Mouse (Mus musculus): ENCODE data around the gene Rnaseh2c. TPM values are rescaled to one million over a fixed set of nuclear protein-coding genes. Genes with fewer than 3 reads are reported as not detected.

The Rnaseh2c gene
- total RNA-seq, 2 experiments from 2014 or later, result 83.1 to 98.5 TPM

DNA sequence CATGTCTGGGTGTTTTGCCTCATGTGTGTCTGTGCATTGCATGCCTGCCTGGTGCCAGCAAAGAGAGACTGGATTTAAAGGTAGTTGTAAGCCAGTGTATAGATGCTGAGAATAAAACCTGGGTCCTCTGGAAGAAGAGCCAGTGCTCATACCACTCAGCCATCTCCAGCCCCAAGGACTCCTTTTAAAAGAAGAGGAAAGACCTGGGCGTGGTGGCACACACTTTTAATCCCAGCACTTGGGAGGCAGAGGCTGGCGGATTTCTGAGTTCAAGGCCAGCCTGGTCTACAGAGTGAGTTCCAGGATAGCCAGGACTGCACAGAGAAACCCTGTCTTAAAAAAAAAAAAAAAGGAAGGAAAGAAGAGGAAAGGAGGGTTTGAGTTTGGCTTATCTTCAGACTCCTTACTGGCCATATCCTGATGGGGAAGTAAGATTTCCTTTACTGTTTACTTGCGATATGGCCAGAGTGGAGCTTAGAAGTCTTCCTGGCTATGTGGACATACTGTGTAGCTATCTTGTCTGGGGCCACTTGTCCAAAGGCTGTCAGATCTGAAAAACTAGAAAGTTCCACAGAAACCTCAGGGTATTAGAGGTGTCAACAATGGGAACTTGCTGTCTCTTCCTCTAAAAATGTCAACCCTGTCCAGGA lies 11.2 kb downstream of the Rnaseh2c start:
- no peak for DNase-seq (ENCODE audit: low spot score in 2 of 2)
- intact Hi-C loops (cut with DNase I), result no loop called here

DNA sequence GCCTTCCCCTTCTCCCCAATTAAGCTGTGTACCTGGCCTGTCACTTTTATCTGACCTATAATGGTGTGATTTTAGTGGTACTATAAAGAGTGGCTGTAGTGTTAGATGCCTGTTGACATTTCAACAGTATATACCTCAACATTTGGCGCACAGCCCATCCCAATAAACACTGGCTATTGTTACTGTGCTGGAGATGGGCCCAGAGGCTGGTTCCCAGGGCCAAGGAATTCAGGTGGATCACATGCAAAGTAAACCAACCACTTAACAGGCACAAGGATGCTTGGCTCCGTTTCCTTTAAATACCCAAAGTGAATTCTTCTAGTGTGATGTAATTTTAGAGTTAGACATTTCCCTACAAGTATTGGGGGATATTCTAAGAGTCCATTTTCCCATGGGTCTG lies 13.3 kb downstream of the Rnaseh2c start:
- intact Hi-C loops (cut with DNase I), result no loop called here
- no peak for DNase-seq (ENCODE audit: low spot score in 2 of 2)

DNA sequence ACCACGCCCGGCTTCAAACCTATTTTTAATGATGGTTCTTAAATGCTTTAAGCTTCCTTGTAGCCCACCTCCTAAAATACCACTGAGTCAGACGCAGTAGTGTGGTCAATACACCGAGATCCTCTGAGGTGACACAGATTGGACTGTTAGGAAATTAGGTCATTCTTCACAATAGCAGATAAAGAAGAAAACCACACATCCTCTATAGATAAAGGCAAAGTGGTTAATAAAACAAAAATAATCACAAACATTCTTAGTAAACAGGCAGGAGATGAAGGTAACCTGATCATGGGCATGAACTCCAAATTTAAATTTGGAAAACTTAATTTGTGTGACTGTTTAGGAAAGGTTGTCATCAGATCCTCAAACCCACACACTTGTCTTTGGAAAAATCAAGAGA lies 18.3 kb downstream of the Rnaseh2c start:
- intact Hi-C loops (cut with DNase I), result no loop called here
- DNase-seq (ENCODE audit: low spot score in 2 of 2), result no peak

DNA sequence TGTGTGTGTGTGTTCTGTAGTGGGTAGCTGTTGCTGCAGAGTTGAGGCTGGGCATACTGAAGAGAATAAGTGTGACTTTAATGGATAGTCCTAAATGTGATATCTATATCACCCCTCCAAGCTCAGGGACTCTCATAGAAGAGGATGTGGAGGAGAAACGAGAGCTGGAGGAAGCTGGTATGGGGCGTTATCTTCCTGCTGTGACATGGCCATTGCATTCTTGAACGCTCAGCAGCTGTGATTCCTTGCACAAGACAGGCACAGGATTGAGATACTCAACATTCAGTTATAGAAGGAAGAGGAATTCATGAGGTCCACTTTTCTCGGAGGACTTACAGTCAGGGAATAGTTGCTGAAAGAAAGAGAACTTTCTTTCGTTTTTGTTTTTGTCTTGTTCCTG lies 20.2 kb downstream of the Rnaseh2c start:
- intact Hi-C loops (cut with DNase I), result no loop called here
- DNase-seq (ENCODE audit: low spot score in 2 of 2), result no peak

DNA sequence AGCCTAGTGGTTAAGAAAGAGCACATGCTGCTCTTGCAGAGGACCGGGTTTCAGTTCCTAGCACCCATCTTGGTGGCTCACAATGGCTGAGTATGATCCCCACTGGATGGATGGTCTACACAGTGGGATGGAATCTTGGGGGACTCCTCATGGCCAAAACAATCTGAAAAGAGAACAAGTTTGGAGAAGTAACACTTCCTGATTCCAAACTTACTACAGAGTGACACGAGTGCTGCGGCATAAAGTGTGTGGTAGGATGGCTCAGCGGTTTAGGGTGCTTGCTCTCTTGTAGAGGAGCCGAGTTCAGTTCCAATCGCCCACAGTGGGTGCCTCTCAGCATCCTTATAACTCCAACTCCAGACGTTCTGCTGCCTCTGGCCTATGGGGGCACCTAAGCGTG lies 23.6 kb downstream of the Rnaseh2c start:
- no peak for DNase-seq (ENCODE audit: low spot score in 2 of 2)
- intact Hi-C loops (cut with DNase I), result no loop called here

DNA sequence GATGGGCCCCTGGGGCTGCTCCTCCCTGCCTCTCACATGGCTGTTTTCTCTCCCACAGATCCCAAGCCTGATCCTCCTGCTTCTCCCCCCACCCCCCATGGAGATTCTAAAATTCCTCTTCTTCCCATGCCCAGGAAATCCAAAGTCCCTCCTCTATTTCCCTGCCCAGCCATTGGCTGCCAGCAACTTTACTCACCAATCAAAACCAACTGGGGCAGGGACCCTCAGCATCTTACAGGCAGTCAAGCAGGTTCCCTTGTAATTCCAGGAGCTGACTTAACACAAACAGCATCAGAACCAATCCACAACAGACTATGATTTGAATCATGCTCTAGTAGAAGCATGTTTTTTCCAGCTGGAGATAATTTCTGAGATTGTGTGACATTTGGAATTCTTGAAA lies 28.2 kb downstream of the Rnaseh2c start:
- no peak for DNase-seq (ENCODE audit: low spot score in 2 of 2)
- intact Hi-C loops (cut with DNase I), result no loop called here

DNA sequence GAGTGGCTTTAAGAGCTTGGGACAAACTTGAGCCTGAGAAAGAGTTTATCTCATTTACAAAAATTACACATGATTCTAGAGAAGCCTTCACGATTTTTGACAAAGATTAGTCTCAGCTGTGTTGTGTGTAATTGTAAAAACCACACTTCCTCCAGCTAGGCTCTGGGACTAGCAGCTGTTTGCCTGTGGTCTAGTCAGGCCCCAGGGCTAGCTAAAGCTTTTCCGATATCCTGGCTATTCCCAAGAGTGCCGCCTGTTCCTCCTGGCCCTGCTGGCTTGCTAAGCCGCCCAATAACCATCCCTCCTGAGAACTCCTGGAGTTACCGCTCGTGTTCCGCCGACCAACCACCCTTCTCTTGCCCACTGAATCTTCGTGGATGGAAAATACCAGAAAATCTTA lies 30.4 kb downstream of the Rnaseh2c start:
- intact Hi-C loops (cut with DNase I), result no loop called here
- no peak for DNase-seq (ENCODE audit: low spot score in 2 of 2)

DNA sequence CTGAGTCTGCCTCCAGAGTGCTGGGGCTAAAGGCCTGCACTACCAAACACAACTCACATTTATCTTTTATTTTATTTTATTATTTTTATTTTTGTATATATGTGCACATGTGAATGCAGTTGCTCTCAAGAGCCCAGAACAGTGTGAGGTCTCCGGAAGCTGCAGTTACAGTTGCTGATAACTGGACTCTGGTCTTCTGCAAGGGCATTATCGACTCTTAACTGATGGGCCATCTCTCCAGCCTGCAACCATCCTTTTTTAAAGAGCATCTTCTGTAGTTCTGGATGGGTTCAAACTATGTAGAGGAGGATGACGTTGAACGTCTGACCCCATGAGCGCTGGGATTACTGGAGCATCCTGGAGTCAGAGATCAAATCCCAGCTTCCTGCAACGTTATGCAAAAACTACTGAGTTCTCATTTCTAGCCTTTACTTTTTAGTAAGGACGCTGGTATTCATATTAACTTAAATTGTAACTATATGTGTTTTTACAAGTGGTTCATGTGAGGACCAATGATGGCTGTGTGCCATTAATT lies 34.4 kb downstream of the Rnaseh2c start:
- DNase-seq (ENCODE audit: low spot score in 2 of 2), result no peak
- intact Hi-C loops (cut with DNase I), result no loop called here

DNA sequence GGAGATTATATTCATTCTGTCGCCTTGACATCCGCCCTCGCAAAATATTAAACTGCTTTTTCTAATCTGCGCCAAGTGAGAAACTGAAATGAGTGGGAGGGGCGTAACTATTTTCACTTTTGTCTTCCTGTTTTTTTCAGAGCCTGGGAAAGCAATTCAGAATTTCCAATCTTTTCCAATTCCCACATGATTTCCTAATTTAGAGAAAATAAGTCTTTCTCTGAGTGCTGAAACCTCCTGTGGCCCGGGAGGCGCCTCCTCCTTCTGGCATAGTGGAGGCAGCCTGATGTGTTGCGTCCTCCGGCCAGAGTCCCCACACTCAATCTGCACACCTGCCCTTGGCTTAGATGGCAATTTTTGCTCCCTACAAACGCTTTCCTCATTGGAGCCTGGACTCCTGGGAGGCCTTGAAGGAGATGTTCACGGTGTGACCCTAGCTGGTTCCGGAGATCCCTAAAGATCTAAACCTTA lies 34.9 kb downstream of the Rnaseh2c start:
- peak; percentile 22 to 38 for DNase-seq (ENCODE audit: low spot score in 2 of 2)
- intact Hi-C loops (cut with DNase I), result no loop called here

DNA sequence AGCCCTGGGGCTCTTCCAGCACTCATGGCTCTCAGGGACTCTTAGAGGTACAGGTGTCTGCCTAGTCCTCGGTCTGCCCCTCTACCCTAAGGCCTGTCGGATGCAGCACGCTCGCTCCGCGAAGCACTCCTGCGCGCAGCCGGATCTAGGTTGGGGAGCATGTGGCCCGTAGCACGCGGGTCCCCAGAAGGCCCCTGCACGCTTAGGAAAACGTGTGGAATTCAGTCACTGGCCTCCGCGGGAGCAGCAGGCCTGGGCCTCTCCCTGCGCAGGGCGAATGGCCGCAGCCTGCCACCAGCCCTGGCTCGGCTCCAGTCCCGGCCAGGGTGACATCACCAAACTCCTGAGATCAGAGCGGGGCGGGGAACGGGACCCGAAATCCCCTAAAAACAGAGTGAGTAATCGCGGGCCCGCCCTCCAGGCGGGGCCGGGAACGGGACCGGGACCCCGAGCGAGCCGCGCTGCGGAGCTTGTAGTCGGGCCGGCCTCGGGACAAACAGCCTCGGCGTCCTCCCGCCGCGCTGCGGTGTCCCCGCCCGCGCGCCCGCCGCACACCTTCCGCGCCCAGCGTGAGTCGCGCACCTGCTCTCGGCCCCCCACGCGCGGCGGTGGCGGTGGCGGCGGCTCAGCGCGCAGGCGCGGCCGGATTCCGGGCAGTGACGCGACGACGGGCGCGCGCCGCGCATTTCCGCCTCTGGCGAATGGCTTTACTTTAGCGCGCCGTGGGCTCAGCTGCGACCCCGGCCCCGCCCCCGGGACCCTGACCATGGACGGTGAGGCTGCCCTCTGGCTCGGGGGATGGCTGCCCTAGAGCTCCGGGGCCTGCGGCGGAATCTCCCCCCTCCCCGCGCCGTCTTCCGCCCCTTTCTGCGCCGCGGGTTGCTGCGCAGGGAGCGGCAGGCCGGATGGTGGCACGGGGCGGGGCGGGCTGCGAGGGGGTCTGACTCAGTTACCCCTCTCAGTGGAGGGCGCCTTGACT lies 35.7 kb downstream of the Rnaseh2c start, which contains the start of gene Rela:
Gene Rela, plus strand, starts transcription at position 415 of the 979 bp plus-strand sequence.
- intact Hi-C loops (cut with DNase I), result no loop called here

DNA sequence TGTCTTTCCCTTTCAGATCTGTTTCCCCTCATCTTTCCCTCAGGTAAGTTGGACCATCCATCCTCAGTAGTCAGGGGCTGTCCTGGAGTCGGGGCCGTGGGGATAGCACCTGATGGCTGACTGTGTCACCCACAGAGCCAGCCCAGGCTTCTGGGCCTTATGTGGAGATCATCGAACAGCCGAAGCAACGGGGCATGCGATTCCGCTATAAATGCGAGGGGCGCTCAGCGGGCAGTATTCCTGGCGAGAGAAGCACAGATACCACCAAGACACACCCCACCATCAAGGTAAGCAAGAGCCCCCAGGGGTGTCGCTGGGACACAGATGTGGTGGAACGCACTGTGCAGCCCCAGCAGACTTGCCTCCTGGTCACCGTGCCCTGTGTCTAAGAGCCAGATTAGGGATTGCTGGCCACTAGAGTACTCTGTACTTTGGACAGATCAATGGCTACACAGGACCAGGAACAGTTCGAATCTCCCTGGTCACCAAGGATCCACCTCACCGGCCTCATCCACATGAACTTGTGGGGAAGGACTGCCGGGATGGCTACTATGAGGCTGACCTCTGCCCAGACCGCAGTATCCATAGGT lies 36.8 kb downstream of the Rnaseh2c start:
- intact Hi-C loops (cut with DNase I), result no loop called here

More for the DNA sequence above, 35.7 kb downstream of the Rnaseh2c start, which contains the start of gene Rela:
- DNase-seq (ENCODE audit: low spot score in 2 of 2), result peak; percentile 82 to 88

DNA sequence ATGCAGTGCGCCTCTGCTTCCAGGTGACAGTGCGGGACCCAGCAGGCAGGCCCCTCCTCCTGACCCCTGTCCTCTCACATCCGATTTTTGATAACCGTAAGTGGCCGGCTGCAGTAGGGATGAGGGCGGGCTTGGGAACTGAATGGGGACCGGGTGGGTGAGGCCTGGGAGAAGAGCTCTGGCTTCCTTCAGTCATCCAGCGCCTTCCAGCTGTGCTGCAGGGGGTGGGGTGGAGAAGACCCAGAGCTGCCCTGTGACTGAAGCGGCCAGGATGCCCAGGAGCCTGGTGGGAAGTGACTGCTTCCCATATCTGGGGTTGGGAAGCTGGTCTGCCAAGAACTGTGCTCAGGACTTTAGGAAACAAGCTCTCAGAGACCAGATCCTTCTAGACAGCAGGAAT lies 38.7 kb downstream of the Rnaseh2c start:
- intact Hi-C loops (cut with DNase I), result no loop called here
- no peak for DNase-seq (ENCODE audit: low spot score in 2 of 2)

More for the DNA sequence above, 36.8 kb downstream of the Rnaseh2c start:
- DNase-seq (ENCODE audit: low spot score in 2 of 2), result no peak

DNA sequence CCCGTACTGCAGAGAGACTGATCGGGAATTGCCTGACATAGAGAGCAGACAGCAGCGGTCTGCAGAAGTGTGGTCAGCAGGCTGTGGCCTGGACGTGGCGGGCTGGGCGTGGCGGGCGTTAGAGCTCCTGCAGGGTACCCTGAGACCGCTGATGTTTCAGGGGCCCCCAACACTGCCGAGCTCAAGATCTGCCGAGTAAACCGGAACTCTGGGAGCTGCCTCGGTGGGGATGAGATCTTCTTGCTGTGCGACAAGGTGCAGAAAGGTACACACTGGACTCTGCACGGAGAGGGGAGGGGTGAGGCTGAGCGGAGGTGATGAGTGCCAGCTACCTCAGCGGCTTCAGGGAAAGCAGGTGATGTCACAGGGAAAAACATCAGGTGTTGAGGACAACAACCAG lies 39.3 kb downstream of the Rnaseh2c start:
- intact Hi-C loops (cut with DNase I), result no loop called here
- DNase-seq (ENCODE audit: low spot score in 2 of 2), result no peak

DNA sequence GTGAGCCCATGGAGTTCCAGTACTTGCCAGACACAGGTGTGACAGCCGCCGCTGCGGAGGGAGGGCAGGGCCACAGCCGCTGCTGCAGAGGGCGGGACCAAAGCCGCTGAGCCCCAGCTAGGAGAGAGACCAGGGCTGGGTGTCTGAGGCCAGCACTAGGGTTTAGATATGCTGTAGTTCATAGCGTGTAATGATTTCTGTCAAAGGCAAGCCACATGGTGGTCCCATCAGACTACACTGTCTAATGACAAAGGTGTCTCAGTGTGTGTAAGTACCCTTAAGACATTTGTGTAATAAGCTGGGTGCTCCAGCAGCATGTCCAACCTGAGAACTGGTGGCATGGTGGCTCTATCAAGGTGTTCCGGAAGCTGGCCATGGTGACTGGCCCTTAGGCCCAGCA lies 40.0 kb downstream of the Rnaseh2c start:
- intact Hi-C loops (cut with DNase I), result no loop called here
- no peak for DNase-seq (ENCODE audit: low spot score in 2 of 2)

DNA sequence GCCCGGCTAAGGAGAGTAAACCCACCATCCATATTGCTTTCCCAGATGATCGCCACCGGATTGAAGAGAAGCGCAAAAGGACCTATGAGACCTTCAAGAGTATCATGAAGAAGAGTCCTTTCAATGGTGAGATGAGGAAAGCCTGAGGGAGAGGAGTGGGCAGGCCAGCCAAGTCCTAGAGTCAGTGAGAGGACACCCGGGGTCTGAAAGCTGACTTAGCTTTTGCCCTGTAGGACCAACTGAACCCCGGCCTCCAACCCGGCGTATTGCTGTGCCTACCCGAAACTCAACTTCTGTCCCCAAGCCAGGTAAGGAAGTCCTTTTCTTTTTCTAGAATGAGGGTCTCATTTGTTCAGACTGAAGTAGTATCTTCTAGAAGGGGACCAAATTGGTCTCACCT lies 43.6 kb downstream of the Rnaseh2c start:
- intact Hi-C loops (cut with DNase I), result no loop called here
- no peak for DNase-seq (ENCODE audit: low spot score in 2 of 2)

DNA sequence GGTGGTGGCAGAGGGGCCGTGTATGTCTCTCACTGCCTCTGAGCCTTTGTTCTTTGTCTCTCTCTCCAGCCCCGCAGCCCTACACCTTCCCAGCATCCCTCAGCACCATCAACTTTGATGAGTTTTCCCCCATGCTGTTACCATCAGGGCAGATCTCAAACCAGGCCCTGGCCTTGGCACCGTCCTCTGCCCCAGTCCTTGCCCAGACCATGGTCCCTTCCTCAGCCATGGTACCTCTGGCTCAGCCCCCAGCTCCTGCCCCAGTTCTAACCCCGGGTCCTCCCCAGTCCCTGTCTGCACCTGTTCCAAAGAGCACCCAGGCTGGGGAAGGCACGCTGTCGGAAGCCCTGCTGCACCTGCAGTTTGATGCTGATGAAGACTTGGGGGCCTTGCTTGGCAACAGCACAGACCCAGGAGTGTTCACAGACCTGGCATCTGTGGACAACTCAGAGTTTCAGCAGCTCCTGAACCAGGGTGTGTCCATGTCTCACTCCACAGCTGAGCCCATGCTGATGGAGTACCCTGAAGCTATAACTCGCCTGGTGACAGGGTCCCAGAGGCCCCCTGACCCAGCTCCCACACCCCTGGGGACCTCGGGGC lies 45.2 kb downstream of the Rnaseh2c start:
- no peak for DNase-seq (ENCODE audit: low spot score in 2 of 2)
- intact Hi-C loops (cut with DNase I), result no loop called here

DNA sequence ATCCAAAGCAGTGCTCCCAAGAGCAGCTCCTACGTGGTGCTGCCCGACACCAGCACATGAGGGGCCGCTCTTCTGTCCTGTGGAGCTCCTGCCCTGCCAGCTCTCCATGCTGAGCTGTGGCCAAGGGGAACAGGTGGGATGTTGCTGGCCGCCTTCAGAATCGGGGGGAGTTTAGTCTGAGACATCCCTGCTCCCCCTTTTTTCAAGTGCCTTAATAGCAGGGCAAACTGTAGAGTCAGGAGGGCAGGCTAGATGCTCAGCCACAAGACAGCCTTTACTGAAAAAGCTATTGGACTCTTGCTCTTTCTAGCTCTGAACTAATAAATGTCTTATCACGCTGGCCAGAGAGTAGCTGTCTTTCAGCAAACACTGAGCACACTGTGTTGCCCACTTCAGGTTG lies 46.1 kb downstream of the Rnaseh2c start:
- intact Hi-C loops (cut with DNase I), result no loop called here
- no peak for DNase-seq (ENCODE audit: low spot score in 2 of 2)

DNA sequence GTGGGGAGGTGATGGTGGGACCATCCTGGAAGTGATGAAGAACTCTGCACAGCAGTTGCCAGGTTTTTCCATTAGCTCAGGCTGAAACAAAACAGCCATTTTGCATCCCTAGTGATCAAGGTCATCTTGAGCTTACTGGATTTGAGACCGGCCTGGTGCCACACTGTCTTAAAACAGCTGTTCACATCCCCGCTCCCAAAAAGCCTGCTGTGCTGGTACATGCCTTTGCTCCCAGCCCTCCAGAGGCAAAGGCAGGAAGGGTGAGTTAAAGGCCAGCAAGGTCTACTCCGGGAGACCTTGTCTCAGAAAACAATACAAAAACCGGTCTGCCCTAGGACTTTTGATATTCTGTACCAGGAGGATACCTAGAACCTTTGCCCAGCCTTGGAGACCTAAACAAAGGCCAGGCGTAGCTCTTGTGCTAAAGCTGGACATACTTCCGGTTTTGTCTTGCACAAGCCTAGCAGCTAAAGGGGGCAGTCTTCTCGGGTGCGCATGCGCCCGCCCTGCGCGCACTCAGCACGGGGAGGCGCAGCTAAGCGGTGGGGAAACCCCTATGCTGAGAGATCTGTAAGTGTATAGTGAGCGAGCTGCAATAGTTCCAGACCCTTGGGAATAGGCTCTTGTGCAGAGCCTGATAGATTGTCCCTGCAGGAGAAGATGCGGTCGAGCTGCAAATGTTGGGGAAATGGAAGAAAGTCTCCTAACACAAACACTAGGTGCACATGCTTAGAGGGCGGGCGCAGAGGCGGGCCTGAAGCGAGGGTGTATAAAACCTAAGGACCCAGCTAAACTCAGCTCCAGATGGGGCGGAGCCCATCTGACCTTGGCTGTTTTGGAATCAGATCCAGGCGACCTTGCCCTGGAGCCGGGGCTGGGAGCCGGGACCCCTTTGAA lies 47.0 kb downstream of the Rnaseh2c start:
- DNase-seq (ENCODE audit: low spot score in 2 of 2), result peak; percentile 81
- intact Hi-C loops (cut with DNase I), result no loop called here
